Mouse (Mus musculus) liver, embryonic 14.5 days (tissue): ENCODE data around the gene Ttl. TPM values are rescaled to one million over a fixed set of nuclear protein-coding genes. Genes with fewer than 3 reads are reported as not detected.

Source experiments
- ATAC-seq: fragments of 200-750 bp; cut with Nextera tagmentation; 2 replicates; pipeline ENCODE4 v1.8.0; 2017; ENCODE audit warnings: moderate number of reproducible peaks, mild to moderate bottlenecking, moderate library complexity; ENCODE audit not compliant: insufficient read depth
- DNase-seq, 3 experiments: peaks; one replicate each; pipeline ENCODE4 v3.0.0-alpha.2; 2012 to 2013; ENCODE audit warnings: low read depth in 3 of 3, low spot score in 3 of 3
- H3K27ac ChIP-seq: fragments of 300-500 bp; sonication (generic); 2 replicates; pipeline ENCODE4 v1.5.1; 2014; ENCODE audit warnings: moderate library complexity, mild to moderate bottlenecking, control low read depth, inconsistent platforms
- H3K27me3 ChIP-seq: fragments of 300-500 bp; sonication (generic); 2 replicates; pipeline ENCODE4 v1.6.1; 2014; ENCODE audit warnings: mild to moderate bottlenecking, low read length, moderate library complexity; ENCODE audit not compliant: control insufficient read depth, insufficient read depth
- H3K36me3 ChIP-seq: fragments of 300-500 bp; sonication (generic); replicated peaks from 2 replicates; pipeline ENCODE4 v1.6.1; 2014; ENCODE audit warnings: low read depth; ENCODE audit not compliant: control insufficient read depth, insufficient read depth
- H3K4me1 ChIP-seq, 2 experiments: fragments of 200-500 bp in 1 of 2; fragments of 300-500 bp in 1 of 2; sonication (generic) in 1 of 2; replicated peaks; 2 replicates each; pipeline ENCODE4 v1.6.1; 2012 to 2014; ENCODE audit warnings: antibody characterized with exemption in 1 of 2, inconsistent platforms in 1 of 2, low read length in 1 of 2; ENCODE audit not compliant: control insufficient read depth in 2 of 2, insufficient read depth in 2 of 2
- H3K4me2 ChIP-seq: fragments of 300-500 bp; sonication (generic); 2 replicates; pipeline ENCODE4 v1.6.1; 2014; ENCODE audit warnings: low read depth, mild to moderate bottlenecking, control low read depth, moderate library complexity
- H3K4me3 ChIP-seq, 2 experiments: fragments of 200-500 bp in 1 of 2; fragments of 300-500 bp in 1 of 2; sonication (generic) in 1 of 2; 2 replicates each; pipeline ENCODE4 v1.5.1; 2012 to 2014; ENCODE audit warnings: low read depth in 2 of 2, low read length in 2 of 2, mild to moderate bottlenecking in 2 of 2, control low read depth in 1 of 2, inconsistent platforms in 1 of 2, moderate library complexity in 1 of 2; ENCODE audit not compliant: insufficient read depth in 1 of 2
- H3K9ac ChIP-seq: fragments of 300-500 bp; sonication (generic); replicated peaks from 2 replicates; pipeline ENCODE4 v1.6.1; 2014; ENCODE audit warnings: mild to moderate bottlenecking, control low read depth, moderate library complexity
- H3K9me3 ChIP-seq: fragments of 300-500 bp; sonication (generic); 2 replicates; pipeline ENCODE4 v1.6.1; 2016; ENCODE audit warnings: low read length, mixed read lengths; ENCODE audit not compliant: control insufficient read depth
- CTCF ChIP-seq: IDR thresholded peaks from 2 replicates; pipeline ENCODE4 v1.5.1; 2016; ENCODE audit warnings: antibody characterized with exemption, low read depth, control low read depth
- EP300 ChIP-seq: IDR thresholded peaks from 2 replicates; pipeline ENCODE4 v1.6.1; 2016; ENCODE audit warnings: antibody characterized with exemption, low read depth
- WGBS: fragments of 180-500 bp; shearing (Covaris S2); extraction: QIAGEN DNeasy Blood & Tissue Kit; methylation state at CpG from one replicate; pipeline ENCODE4 v1.1.7; 2014; ENCODE audit not compliant: insufficient replicate concordance; 5-methylcytosine and 5-hydroxymethylcytosine counted together
- polyA plus RNA-seq, 2 experiments: library from polyadenylated mRNA; depleted of rRNA in 1 of 2; stranded (reverse) in 1 of 2; unstranded in 1 of 2; fragments of >200 nt; fragmentation: Nextera tagmentation in 1 of 2; extraction: Ambion mirVana in 1 of 2; gene quantifications; 2 replicates each; pipeline versions ENCODE4 v1.2.1 to v1.2.3; 2012 to 2014

The Ttl gene
- polyA plus RNA-seq, 2 experiments: 1.2 to 1.5 TPM

DNA sequence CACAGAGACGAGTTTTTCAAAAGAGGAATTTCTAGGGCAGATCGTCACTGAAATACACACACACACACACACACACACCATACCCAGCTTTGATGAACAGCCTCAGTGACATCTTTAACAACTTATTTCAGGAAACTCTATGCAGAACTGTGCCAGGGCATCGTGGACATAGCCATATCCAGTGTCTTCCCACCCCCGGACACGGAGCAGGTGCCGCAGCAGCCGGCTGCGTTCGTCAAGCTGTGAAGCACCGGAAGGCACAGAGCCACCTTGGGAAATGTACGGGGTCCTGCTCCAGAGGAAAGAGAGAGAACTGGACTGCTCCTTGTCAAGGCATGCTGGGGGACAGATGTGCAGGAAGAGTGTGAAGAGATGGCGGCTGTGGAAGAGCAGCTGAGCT, 27.1 kb downstream of the Ttl start:
- Histone ChIP-seq H3K4me2 (no peak overlapping the region), H3K36me3 (no peaks in the 10 kb centered on the region), H3K4me1 (no peaks in the 10 kb centered on the region), H3K9ac (no peak overlapping the region), H3K27ac (no peak overlapping the region), H3K9me3 (no peaks in the 10 kb centered on the region), H3K27me3 (no peaks in the 10 kb centered on the region), H3K4me3 (no peak overlapping the region)
- DNase-seq: no peak
- TF ChIP-seq CTCF: no peak
- 77% methylated on average over 12 of the region's 12 CpGs for WGBS
- ATAC-seq: no peak

DNA sequence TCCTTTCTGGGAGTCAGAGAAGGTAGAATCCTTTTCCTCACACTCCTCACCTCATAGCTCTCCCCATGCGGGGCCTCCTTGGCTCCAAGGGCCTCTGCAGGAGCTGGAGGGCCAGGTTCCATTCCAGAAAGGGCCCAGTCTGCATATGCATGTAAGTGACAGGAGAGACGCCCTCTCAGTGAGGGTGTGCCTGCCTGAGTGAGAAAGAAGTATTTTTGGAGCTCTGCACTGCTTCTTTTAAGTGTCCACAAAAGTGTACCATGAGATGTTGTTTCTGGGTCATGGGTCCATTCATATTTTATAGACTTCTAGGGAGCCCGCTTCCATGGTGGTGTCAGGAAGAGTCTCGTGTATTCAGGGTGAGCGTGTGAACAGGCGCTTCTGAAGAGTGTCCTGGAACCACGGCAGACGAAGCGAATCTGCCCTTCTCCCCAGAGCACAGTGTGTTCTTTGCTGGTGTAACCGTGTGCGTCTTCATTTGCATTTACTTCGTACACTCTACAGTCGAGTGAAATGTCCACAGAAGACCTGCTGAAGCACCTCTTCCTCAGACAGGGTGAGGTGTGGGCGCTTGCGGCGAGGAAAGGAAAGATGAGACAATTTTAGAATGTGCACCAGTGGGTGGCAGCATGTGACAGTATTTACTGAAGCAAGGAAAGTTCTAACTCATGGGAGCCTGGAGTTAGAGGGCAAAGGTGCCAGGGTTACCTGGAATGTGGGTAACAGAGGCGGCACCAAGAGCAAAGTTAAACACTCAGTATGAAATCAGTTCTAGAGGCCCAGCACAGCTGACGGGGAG, 28.4 kb downstream of the Ttl start:
- DNase-seq (no peak), ATAC-seq (no peak)
- Histone ChIP-seq H3K27me3 (no peaks in the 10 kb centered on the region), H3K4me3 (no peak overlapping the region), H3K9me3 (no peaks in the 10 kb centered on the region), H3K27ac (no peak overlapping the region), H3K36me3 (no peaks in the 10 kb centered on the region), H3K4me1 (no peaks in the 10 kb centered on the region), H3K9ac (no peak overlapping the region), H3K4me2 (no peak overlapping the region)
- WGBS: 75% methylated on average over 18 of the region's 18 CpGs
- no peak for TF ChIP-seq CTCF

DNA sequence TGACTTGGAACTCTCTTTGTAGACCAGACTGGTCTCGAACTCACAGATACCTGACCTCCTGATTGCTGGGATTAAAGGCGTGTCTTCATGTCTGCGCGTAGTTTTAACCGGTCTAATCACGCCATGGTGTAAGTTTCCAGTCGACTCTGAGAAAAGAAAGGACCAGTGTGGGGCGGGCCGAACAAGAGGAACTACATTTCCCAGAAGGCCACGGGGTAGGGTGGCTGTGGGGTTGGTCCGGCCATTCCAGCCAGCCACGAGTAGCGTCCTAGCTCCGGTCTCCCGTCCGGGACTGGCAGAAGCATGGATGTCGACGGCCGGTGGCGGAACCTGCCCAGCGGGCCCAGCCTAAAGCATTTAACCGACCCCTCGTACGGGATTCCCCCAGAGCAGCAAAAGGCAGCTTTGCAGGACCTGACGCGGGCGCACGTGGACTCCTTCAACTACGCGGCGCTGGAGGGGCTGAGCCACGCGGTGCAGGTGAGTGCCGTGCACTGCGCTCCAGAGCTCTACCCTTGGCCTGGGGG, 35.1 kb downstream of the Ttl start, which contains the start of gene Polr1b:
Gene Polr1b (plus strand): TSS at position 212 of the 527 bp plus-strand sequence.
- H3K36me3 ChIP-seq: peaks cover 23% of the 10 kb centered on the region
- peaks cover 4 to 5% of the 10 kb centered on the region in 2 experiments; a peak in 2 of 4 replicates for H3K4me1 ChIP-seq
- no peak within 1 kb of the TSS for H3K27ac ChIP-seq
- H3K4me3 ChIP-seq: peak within 1 kb of the TSS; percentile 83 to 85
- H3K9me3 ChIP-seq: no peaks in the 10 kb centered on the region
- ATAC-seq: peak; percentile 99
- H3K4me2 ChIP-seq: peak within 1 kb of the TSS; percentile 80
- peak; percentile 80 to 84 (median 84) for DNase-seq
- TF ChIP-seq CTCF (no peak; the same call in 1 of the 2 replicates), EP300 (peak; percentile 31; the same call in 1 of the 2 replicates)
- WGBS: under 1% methylated on average over 35 of the region's 35 CpGs
- no peaks in the 10 kb centered on the region for H3K27me3 ChIP-seq
- peak within 1 kb of the TSS; percentile 75 for H3K9ac ChIP-seq

DNA sequence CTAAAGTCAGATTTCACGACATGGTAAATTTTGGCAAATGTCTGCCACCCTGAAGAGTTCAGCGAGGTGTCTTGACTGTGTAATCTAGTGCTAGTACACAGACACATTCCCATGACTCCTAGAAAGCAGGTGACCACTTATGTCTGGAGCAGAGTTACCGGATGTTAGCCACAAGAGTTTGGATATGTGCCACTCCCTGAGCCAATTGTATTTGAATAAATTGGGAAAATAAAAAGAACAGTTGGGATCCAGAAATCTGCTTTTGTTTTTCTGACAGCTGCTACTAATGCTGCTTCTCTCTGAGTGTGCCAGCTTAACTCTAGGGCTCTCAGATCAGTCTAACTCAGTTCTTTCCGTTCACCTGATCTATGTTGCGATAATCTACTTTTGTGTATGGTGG, 47.2 kb downstream of the Ttl start:
- Histone ChIP-seq H3K4me1 (no peaks in the 10 kb centered on the region), H3K4me3 (no peak overlapping the region), H3K27me3 (no peaks in the 10 kb centered on the region), H3K4me2 (no peak overlapping the region), H3K36me3 (peaks cover 61% of the 10 kb centered on the region), H3K27ac (no peak overlapping the region), H3K9me3 (no peaks in the 10 kb centered on the region), H3K9ac (no peak overlapping the region)
- ATAC-seq (no peak), DNase-seq (no peak)
- TF ChIP-seq CTCF (no peak), EP300 (no peak)
- 88% methylated on average over 5 of the region's 5 CpGs for WGBS

DNA sequence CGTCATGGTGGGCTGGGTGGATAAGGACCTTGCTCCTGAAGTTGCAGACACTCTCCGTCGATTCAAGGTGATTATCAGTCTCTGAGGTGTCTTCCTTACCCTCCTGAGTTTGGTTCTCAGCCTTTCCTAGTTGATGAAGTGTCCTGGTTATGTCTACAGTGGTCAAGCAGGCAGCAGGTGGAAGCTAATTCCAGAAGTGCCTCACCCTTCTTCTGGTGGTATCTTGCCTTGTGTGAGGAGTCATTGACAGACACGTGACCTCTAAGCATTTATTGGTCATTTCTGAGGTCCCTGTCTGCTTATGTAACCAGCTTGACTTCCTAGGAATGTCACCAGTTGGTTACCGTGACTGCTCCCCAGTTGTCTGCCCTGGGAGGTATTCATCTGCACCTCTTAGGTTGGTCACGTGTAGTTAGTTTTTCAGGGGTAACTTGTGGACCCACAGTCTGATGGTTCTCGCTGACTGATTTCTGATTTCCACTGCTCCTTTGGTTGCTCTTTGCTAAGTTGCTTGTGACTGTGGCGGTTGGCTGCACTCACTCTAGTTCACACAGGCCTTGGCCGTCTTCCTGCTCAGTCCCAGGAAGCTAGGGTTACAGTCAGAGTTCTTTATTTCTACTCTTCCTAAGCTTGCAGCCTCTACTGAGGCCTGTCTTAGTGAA, 50.1 kb downstream of the Ttl start:
- H3K4me1 ChIP-seq: no peaks in the 10 kb centered on the region
- no peak overlapping the region; the same call in 1 of the 2 replicates for H3K9ac ChIP-seq
- no peak overlapping the region for H3K27ac ChIP-seq
- DNase-seq (no peak), ATAC-seq (no peak)
- H3K36me3 ChIP-seq: peaks cover 63% of the 10 kb centered on the region
- H3K27me3 ChIP-seq: no peaks in the 10 kb centered on the region
- H3K4me3 ChIP-seq: no peak overlapping the region
- H3K4me2 ChIP-seq: no peak overlapping the region
- no peaks in the 10 kb centered on the region for H3K9me3 ChIP-seq
- TF ChIP-seq CTCF: no peak
- no peak for TF ChIP-seq EP300
- WGBS: 74% methylated on average over 9 of the region's 9 CpGs
